Mouse (Mus musculus) frontal cortex, postnatal 36 days (tissue): ENCODE measurements around the gene Vamp8.

Experiments
- DNase-seq, 2 experiments: peaks; one replicate each; pipeline ENCODE4 v3.0.0; 2022; ENCODE audit warnings: low spot score in 2 of 2

Gene Vamp8

GRCm38 (mm10) chr6:72389941-72390771 is at the start of gene Vamp8:
TSS of gene Vamp8 (minus strand) at chr6:72390703.
- DNase-seq, result peak in 1 of 2 experiments; percentile 38

GRCm38 (mm10) chr6:72439355-72440185 is 49.1 kb upstream of the Vamp8 start, which contains the start of gene Mat2a:
TSS of gene Mat2a (minus strand) at chr6:72439558.
- DNase-seq, result peak; percentile 97 to 98

- DNase-seq, result peak; percentile 90 to 93
These were observed 48.4 kb upstream of the Vamp8 start for GRCm38 (mm10) chr6:72438862-72439354.

- DNase-seq, result no peak
These were observed 47.7 kb upstream of the Vamp8 start for GRCm38 (mm10) chr6:72438226-72438625.

GRCm38 (mm10) chr6:72432153-72432552 is 41.6 kb upstream of the Vamp8 start:
- DNase-seq, result no peak

DNA sequence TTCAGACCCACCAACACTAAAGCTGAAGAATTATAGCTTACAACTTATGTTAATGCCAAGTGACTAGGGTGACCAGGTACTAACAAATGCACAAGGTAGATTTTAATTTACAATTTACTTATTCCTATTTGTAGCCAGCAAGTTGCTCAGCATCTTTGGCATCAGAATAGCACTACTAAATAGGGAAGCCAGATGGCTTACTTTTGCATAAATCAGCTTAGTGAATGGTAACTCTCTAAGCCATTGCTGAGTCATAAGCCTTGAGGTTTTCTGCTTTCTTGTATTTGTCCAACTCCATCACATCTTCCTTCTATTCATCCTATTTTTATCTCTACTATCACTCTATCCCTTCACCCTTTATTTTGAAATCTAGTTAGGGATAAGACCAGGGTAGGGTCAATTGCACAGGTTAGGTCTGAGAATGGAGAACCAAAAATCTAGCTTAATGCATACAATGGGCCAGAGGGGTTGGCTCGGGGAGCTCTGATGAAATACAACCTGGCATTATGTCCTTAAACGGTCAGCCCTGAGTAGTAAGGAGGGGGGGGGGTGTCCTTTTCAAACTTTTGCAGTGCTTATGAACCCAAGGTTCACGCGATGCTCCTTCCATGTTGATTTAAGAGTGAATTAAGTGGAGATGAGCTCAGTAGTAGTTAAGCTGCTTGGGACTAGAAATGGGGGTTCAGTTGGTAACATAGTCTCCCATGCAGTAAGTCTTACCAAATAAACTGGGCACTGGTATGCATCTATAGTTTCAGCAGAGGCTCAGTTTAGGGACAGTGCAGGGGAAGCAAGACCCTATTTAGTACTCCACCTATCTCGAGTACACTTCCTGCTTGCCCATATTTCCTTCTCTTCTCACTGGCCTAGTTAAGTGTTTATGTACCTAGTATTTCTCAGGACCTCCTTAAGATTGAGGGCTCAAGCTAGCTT is 40.8 kb upstream of the Vamp8 start:
- no peak for DNase-seq

DNA sequence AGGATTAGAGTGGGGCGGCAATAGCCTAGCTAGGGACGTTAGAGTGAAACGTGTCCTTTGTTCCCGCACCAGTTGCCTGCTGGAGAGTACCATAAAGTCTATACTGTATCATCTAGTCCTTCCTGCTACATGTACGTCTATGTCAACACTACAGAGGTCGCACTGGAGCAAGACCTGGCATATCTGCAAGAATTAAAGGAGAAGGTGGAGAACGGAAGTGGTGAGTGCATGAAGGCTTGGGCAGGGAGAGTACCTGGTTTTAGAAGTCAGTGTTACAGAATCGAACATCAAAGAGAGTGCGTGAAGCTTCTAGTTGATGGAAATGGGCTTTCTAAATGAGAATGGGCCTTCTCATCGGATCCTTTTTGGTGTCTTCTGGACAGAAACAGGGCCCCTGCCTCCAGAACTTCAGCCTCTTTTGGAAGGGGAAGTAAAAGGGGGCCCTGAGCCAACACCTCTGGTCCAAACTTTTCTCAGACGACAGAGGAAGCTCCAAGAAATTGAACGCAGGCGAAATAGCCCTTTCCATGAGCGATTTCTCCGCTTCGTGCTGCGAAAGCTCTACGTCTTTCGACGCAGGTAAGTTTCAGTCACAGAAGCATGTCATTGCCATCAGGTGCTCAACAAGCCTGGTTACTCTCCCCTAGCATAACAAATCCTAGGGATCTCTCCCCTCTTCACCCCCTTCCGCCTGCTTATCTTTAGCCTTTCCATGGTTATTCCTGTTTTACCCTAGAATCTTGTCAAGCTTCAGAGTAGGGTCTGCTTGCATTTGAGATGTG is 38.7 kb upstream of the Vamp8 start:
- DNase-seq, result no peak

- DNase-seq, result peak; percentile 68 to 76
These were observed 37.5 kb upstream of the Vamp8 start for GRCm38 (mm10) chr6:72428036-72428435.

DNA sequence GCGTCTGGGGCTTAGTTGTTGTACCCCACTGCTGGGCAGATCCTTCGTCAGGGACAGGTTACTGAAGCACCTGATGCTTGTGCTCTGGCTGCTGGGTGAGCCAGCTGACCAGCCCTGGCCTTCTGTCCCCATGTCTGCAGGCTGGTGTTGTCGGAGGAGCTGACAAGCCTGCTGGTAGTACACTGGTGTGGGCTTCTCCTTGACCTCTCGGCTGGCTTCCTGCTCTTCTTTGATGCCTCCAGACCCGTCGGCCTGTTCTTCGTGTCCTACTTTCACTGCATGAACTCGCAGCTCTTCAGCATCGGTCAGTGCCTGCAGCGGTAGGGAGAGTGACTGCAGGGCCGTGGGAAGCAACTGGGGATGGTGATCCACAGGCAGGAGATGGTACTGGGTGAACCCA is 35.1 kb upstream of the Vamp8 start:
- DNase-seq, result no peak

DNA sequence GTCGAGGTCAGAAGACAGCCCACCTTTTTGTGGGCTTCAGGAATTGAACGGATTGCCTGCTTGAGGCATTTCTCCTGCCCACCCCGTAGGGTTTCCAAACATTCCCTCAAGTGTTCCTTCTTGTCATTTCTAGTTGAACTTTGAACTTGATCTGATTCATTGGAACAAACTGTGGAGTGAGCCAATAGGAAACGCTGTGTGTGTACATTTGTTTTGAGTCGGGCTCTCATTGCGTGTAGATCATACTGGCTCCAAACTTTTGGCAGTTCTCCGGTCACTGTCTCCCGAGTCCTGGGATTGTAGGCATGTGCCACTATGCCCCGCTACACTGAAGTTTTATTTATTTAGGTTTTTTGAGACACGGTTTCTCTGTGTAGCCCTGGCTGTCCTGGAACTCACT is 30.4 kb upstream of the Vamp8 start:
- DNase-seq, result no peak

DNA sequence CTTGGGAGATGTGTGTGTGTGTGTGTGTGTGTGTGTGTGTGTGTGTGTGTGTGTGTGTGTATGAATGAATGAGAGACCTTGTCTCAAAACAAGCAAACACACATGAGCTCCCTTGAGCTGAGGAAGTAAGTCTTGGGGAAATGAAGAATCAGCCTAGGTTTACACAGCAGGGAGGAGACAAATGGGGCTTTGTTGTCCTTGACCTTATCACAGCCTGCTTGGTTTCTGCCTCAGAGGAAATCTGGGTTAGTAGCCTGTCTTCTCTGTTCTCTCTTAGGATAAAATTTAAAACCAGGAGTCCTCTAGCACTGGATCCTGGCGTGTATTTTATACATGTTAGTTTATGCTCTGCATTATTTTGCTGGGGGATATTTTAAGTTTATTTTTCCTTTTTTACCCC is 29.3 kb upstream of the Vamp8 start:
- no peak for DNase-seq

GRCm38 (mm10) chr6:72418279-72418678 is 27.8 kb upstream of the Vamp8 start:
- no peak for DNase-seq

DNA sequence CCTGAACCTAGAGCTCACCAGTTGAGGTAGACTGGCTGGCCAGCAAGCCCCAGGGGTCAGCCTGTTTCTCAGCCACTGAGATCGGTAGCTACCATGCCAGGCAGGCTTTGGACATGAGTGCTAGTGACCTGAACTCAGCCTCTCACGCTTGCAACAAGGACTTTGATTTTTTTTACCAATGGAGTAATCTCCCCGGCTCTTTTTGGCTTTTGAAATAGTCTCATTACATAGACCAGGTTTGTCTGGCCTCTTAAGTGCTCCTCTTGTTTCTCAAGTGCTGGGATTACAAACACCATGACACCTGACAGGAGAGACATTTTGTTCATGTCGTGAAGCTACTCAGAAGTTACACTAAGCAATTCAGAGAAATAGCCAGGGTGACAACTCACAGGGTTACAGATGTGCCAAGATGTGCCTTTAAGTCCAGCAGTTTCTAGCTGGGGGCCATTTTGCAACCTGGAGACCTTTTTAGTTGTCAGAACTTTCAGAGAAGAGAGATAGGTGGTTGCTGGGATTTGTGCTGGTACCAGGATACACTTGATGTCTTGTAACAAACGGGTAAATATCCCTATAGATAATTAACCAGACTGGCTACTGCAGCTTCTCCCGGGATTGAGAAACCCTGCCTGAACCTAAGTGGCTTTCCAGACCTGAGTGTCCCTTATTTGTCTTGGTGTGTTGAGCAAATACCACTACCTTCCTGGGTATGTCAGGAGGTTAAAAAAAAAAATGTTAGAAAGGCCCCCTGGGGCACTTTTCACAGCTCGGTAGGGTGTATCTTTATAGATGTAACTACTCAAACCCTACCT is 25.7 kb upstream of the Vamp8 start:
- DNase-seq, result no peak

- DNase-seq, result no peak
These were observed 24.7 kb upstream of the Vamp8 start for GRCm38 (mm10) chr6:72415181-72415580.

- peak; percentile 92 to 94 for DNase-seq
These were observed 23.7 kb upstream of the Vamp8 start, which contains the start of gene Ggcx for GRCm38 (mm10) chr6:72414076-72414756. TSS of gene Ggcx (plus strand) at chr6:72414308.

- no peak for DNase-seq
These were observed 20.0 kb upstream of the Vamp8 start for GRCm38 (mm10) chr6:72410518-72410917.

- DNase-seq, result no peak
These were observed 19.5 kb upstream of the Vamp8 start for GRCm38 (mm10) chr6:72410003-72410402.

- DNase-seq, result peak in 1 of 2 experiments; percentile 80
These were observed 19.1 kb upstream of the Vamp8 start for GRCm38 (mm10) chr6:72409567-72409966.

DNA sequence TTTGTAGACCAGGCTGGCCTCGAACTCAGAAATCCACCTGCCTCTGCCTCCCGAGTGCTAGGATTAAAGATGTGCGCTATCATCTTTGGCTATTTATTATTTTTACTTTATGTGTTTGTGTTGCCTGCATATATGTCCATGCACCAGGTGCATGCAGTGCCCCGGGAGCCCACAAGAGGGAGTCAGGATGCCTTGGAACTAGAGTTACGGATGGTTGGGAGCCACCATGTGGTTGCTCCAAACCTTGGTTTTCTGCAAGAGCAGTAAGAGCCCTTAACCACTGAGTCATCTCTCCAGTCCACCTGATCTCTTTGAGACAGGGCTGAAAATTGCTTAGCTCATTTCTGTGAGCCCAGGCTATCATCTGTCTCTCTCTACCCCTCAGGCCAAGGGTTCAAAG is 16.6 kb upstream of the Vamp8 start:
- DNase-seq, result peak; percentile 79 to 85
